Mouse (Mus musculus): ENCODE measurements at regions not wholly inside any gene's neighbourhood (a gene's known extent, or its start where the extent isn't known, plus 50 kb on each side); places are given as distances from the start of the nearest gene placed in this dataset.
"Not testable (repeated sequence)": the region's sequence is repeated elsewhere in the genome, so short reads cannot be mapped to it uniquely, and the experiment has no call there.

GRCm38 (mm10) chr15:25237665-25238664 lies 175.6 kb downstream of the Basp1 start:
- no peak for ATAC-seq

- no peak for ATAC-seq
These were observed 177.3 kb downstream of the Basp1 start for GRCm38 (mm10) chr15:25236191-25236723.

GRCm38 (mm10) chr15:25234064-25234700 lies 179.4 kb downstream of the Basp1 start:
- ATAC-seq: no peak

- ATAC-seq: no peak
These were observed 183.4 kb downstream of the Basp1 start for GRCm38 (mm10) chr15:25230213-25230612.

GRCm38 (mm10) chr15:25229807-25230206 lies 183.8 kb downstream of the Basp1 start:
- no peak for ATAC-seq

GRCm38 (mm10) chr15:25227496-25227895 lies 186.1 kb downstream of the Basp1 start:
- peak; percentile 69 for ATAC-seq

- no peak for ATAC-seq
These were observed 187.6 kb downstream of the Basp1 start for GRCm38 (mm10) chr15:25225936-25226335.

- no peak for ATAC-seq
These were observed 188.1 kb downstream of the Basp1 start for GRCm38 (mm10) chr15:25225431-25225830.

GRCm38 (mm10) chr15:25221749-25222148 lies 191.8 kb downstream of the Basp1 start:
- no peak for ATAC-seq

GRCm38 (mm10) chr15:25216375-25216774 lies 197.2 kb downstream of the Basp1 start:
- peak; percentile 80 for ATAC-seq

- ATAC-seq: no peak
These were observed 211.5 kb downstream of the Basp1 start for GRCm38 (mm10) chr15:25202097-25202496.

- not testable (repeated sequence) for ATAC-seq
These were observed 213.3 kb downstream of the Basp1 start for GRCm38 (mm10) chr15:25200249-25200648.

GRCm38 (mm10) chr15:25187881-25188326 lies 225.7 kb downstream of the Basp1 start:
- no peak for ATAC-seq

- ATAC-seq: no peak
These were observed 240.8 kb downstream of the Basp1 start for GRCm38 (mm10) chr15:25172755-25173154.

GRCm38 (mm10) chr15:25146371-25146770 lies 267.2 kb downstream of the Basp1 start:
- ATAC-seq: no peak

GRCm38 (mm10) chr15:25144228-25144627 lies 269.3 kb downstream of the Basp1 start:
- no peak for ATAC-seq

- ATAC-seq: no peak
These were observed 273.0 kb downstream of the Basp1 start for GRCm38 (mm10) chr15:25140389-25141181.

- ATAC-seq: no peak
These were observed 276.5 kb downstream of the Basp1 start for GRCm38 (mm10) chr15:25137091-25137490.

GRCm38 (mm10) chr15:25135471-25136262 lies 277.9 kb downstream of the Basp1 start:
- no peak for ATAC-seq

GRCm38 (mm10) chr15:25130096-25130495 lies 283.5 kb downstream of the Basp1 start:
- no peak for ATAC-seq

GRCm38 (mm10) chr15:25129572-25129971 lies 284.0 kb downstream of the Basp1 start:
- ATAC-seq: no peak

GRCm38 (mm10) chr15:25120441-25120840 lies 293.1 kb downstream of the Basp1 start:
- ATAC-seq: no peak

Data from inflammation-experienced regulatory T-cells, adult 6 months (primary cell).